Comparison of ENCODE assay signal across 17 mouse cellular contexts in genomic region chr7:38212651-38213062, GRCm38 (mm10). TPM values are rescaled to one million over a fixed set of nuclear protein-coding genes. Genes with fewer than 3 reads are reported as not detected.
DNase-seq lines count a peak whose midpoint lies in the region; ATAC-seq and TF ChIP-seq lines count a peak whose summit lies in the region.
"Had no signal": no experiment of that assay in that cellular context is flagged by ENCODE, and none has a peak within 500 bp of the region (broad histone marks: within the 10 kb centered on the region; RNA-seq: fewer than 3 reads in every experiment).

No protein-coding gene starts in this region.

- peak overlapping the region; percentile 49; the same call in 1 of the 2 replicates for H3K27ac ChIP-seq in heart, embryonic 13.5 days (replicated peaks)
- no peak overlapping the region for H3K27ac ChIP-seq in lung, postnatal 0 days (ENCODE audit: low read length)
- H3K27ac ChIP-seq: hindbrain, embryonic 15.5 days; left cerebral cortex, adult 2 months; limb, embryonic 13.5 days had no signal

- DNase-seq in cerebellum, adult 9-11 months, result peak; percentile 67
- no peak for DNase-seq in cerebellum, adult 11 months
- DNase-seq in heart, adult 8-10 months (ENCODE audit: low spot score), result no peak
- DNase-seq in lung, postnatal 0 days (ENCODE audit: low spot score), result peak; percentile 57
- DNase-seq in lung, postnatal 25 days (ENCODE audit: low spot score), result no peak
- DNase-seq in kidney, postnatal 36 days, result peak; percentile 47 to 62
- DNase-seq in yolk sac, embryonic 10.5 days (ENCODE audit: low spot score), result no peak
- DNase-seq: embryo, embryonic 11 days; lung, adult 2 months; thymus, adult 2 months had no signal

- no peak for TF ChIP-seq EP300 in lung, postnatal 0 days (IDR thresholded peaks at IDR 0.05)

- no peak for TF ChIP-seq CTCF in lung, postnatal 0 days (IDR thresholded peaks at IDR 0.05)

- no peaks in the 10 kb centered on the region for H3K9me3 ChIP-seq in heart, embryonic 13.5 days
- H3K9me3 ChIP-seq in lung, postnatal 0 days (ENCODE audit: low read length), result no peaks in the 10 kb centered on the region
- H3K9me3 ChIP-seq: hindbrain, embryonic 15.5 days; limb, embryonic 13.5 days had no signal

- H3K27me3 ChIP-seq in heart, embryonic 13.5 days (replicated peaks), result no peaks in the 10 kb centered on the region
- H3K27me3 ChIP-seq in lung, postnatal 0 days (replicated peaks; ENCODE audit: insufficient read depth, low read length), result no peaks in the 10 kb centered on the region
- H3K27me3 ChIP-seq: hindbrain, embryonic 15.5 days; limb, embryonic 13.5 days had no signal

- 12% methylated on average over 3 of the region's 3 CpGs for WGBS in heart, embryonic 13.5 days
- 15% methylated on average over 3 of the region's 3 CpGs for WGBS in lung, postnatal 0 days

- H3K36me3 ChIP-seq in heart, embryonic 13.5 days, result no peaks in the 10 kb centered on the region
- no peaks in the 10 kb centered on the region for H3K36me3 ChIP-seq in lung, postnatal 0 days (ENCODE audit: insufficient read depth, low read length)
- H3K36me3 ChIP-seq: hindbrain, embryonic 15.5 days; limb, embryonic 13.5 days had no signal

- H3K9ac ChIP-seq in heart, embryonic 13.5 days, result peak overlapping the region; percentile 38; the same call in 1 of the 2 replicates
- H3K9ac ChIP-seq in lung, postnatal 0 days (replicated peaks; ENCODE audit: low read depth), result no peak overlapping the region
- H3K9ac ChIP-seq: hindbrain, embryonic 15.5 days; limb, embryonic 13.5 days had no signal

- no peak overlapping the region for H3K4me2 ChIP-seq in heart, embryonic 13.5 days
- no peak overlapping the region for H3K4me2 ChIP-seq in lung, postnatal 0 days (replicated peaks; ENCODE audit: low read depth, low read length)
- H3K4me2 ChIP-seq: hindbrain, embryonic 15.5 days; limb, embryonic 13.5 days had no signal

- H3K4me3 ChIP-seq in heart, embryonic 13.5 days, result no peak overlapping the region
- no peak overlapping the region for H3K4me3 ChIP-seq in lung, postnatal 0 days (ENCODE audit: low read depth, low read length)
- H3K4me3 ChIP-seq: erythroblast, embryonic 14.5 days; hindbrain, embryonic 15.5 days; left cerebral cortex, adult 2 months; limb, embryonic 13.5 days had no signal

- H3K4me1 ChIP-seq in heart, embryonic 13.5 days, result peaks cover 28% of the 10 kb centered on the region
- H3K4me1 ChIP-seq in lung, postnatal 0 days (ENCODE audit: insufficient read depth, low read depth, low read length), result no peaks in the 10 kb centered on the region
- H3K4me1 ChIP-seq: limb, embryonic 13.5 days had no signal

- ATAC-seq in heart, embryonic 13.5 days (ENCODE audit: extremely low read depth, insufficient number of reproducible peaks, low FRiP score, low TSS enrichment), result no peak
- peak; percentile 14; the same call in 1 of the 2 replicates for ATAC-seq in lung, postnatal 0 days
- ATAC-seq: forebrain, embryonic 16.5 days; midbrain, embryonic 16.5 days had no signal

RNA-seq across cellular contexts. Expression of gene Plekhf1, which starts 15.2 kb away (rescaled TPM):
- polyA plus RNA-seq in heart, embryonic 13.5 days (2015; fragmentation: Nextera tagmentation; extraction: Ambion mirVana), result 2.2 and 2.7 TPM in 2 replicates
- 10 to 100 TPM in 2 of 4 experiments, 1 to 10 TPM in 2; 7.8 to 11.1 (median 9.0) TPM for total RNA-seq in heart, adult 8-10 months (2022)
- polyA plus RNA-seq in lung, postnatal 0 days (2015; fragmentation: Nextera tagmentation; extraction: Ambion mirVana), result 2.5 and 3.9 TPM in 2 replicates

RNA-seq across cellular contexts. Expression of gene 1600014C10Rik, which starts 29.6 kb away (rescaled TPM):
- polyA plus RNA-seq in heart, embryonic 13.5 days (2015; fragmentation: Nextera tagmentation; extraction: Ambion mirVana), result 11.9 and 12.4 TPM in 2 replicates
- 10 to 100 TPM; 32.1 to 42.1 (median 37.4) TPM for total RNA-seq in heart, adult 8-10 months (2022)
- polyA plus RNA-seq in lung, postnatal 0 days (2015; fragmentation: Nextera tagmentation; extraction: Ambion mirVana), result 15.0 and 16.0 TPM in 2 replicates
- polyA plus RNA-seq: erythroblast, embryonic 14.5 days had no signal

RNA-seq across cellular contexts. Expression of gene Pop4, which starts 58.6 kb away (rescaled TPM):
- 36.8 and 37.4 TPM in 2 replicates for polyA plus RNA-seq in heart, embryonic 13.5 days (2015; fragmentation: Nextera tagmentation; extraction: Ambion mirVana)
- total RNA-seq in heart, adult 8-10 months (2022), result 10 to 100 TPM in 3 of 4 experiments, 1 to 10 TPM in 1; 8.2 to 12.2 (median 10.2) TPM
- polyA plus RNA-seq in lung, postnatal 0 days (2015; fragmentation: Nextera tagmentation; extraction: Ambion mirVana), result 28.3 and 28.5 TPM in 2 replicates

Comparison
In these comparisons a context has a peak if more than half of its experiments do, and no peak if none do; other contexts are left out.
1. DNase-seq: peak in cerebellum, adult 9-11 months (single experiment), lung, postnatal 0 days (single experiment) and kidney, postnatal 36 days (2 of 2); none in cerebellum, adult 11 months (single experiment), heart, adult 8-10 months (single experiment), lung, postnatal 25 days (single experiment) and yolk sac, embryonic 10.5 days (single experiment).